Mouse (Mus musculus) CH12F3 (cell line): ENCODE measurements around the gene Wdr86.
"Not testable (repeated sequence)": the region's sequence is repeated elsewhere in the genome, so short reads cannot be mapped to it uniquely, and the experiment has no call there.

Source experiments
- in situ Hi-C: fragments of 300-500 bp; cut with MboI; formaldehyde crosslinking; loops from 2 replicates; pipeline ENCODE4 v1.14.3; 2020; ENCODE audit warnings: low sequenced_read_pairs

Wdr86 gene

DNA sequence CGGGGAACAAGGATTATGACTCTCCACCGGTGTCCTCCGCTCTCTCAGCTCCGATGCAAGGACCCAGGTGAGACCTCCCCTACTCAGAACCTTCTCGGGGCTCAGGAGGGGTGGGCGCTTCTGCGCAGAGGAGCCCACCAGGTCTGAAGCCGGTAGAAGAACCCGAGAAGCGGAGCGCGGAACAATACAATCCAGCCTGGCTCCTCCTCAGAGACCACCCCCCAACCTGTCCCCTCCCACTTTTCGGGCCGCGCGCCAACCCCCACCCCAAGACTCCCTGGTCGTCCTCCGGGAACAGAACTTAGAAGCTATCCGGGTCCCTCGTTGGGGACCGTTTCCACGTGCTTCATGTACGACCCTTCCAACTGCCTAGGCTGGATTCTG, at the start of gene Wdr86:
TSS of gene Wdr86 (minus strand) at position 240 of the 384 bp plus-strand sequence.
- in situ Hi-C loops = no loop called here

DNA sequence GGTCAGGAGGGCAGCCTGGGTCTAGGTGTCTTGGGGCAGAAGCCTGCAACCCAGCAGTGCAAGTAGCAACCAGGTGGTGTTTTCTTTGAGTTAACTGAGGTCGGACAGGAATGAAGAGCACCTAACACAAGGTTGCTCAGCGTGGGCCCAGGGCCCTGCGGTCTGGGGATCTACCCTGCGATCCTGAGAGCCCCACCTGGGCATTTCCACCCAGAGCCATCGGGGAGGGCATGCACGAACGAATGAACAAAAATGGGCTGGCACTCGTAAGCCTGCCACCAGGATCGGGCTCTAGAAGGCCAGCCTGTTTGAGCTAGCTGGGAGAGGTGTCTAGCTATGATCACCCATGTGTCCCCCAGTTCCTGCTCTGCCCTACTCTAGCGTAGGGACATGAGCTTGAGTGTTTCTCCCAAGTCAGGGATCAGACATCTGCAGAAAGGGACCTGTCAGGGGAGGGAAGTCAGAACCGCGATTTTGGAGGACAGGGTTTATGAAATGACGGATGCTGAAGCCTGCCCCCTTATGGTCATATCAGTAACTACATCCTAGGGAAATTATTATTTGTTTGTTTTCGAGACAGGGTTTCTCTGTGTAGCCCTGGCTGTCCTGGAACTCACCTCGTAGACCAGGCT, 49.5 kb upstream of the Wdr86 start:
- in situ Hi-C loops = no loop called here

DNA sequence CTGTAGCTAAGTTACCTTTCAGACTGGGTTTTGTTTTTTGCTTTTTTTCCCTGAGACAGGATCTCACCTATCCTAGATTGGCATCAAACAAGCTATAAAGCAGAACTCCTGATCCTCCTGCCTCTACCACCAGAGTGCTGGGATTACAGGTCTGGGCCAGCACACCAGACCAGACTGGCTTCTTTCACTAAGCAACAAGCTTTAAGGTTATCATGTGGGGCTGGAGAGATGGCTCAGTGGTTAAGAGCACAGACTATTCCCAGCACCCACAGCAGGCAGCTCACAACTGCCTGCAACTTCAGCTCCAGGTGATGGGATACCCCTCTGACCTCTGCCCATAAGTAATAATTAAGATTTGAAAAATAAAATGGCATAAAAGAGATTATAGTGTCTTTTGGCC, 48.8 kb upstream of the Wdr86 start:
- in situ Hi-C loops = no loop called here

- in situ Hi-C loops = no loop called here
Measured at GRCm38 (mm10) chr5:24778843-24779140, 48.3 kb upstream of the Wdr86 start.

DNA sequence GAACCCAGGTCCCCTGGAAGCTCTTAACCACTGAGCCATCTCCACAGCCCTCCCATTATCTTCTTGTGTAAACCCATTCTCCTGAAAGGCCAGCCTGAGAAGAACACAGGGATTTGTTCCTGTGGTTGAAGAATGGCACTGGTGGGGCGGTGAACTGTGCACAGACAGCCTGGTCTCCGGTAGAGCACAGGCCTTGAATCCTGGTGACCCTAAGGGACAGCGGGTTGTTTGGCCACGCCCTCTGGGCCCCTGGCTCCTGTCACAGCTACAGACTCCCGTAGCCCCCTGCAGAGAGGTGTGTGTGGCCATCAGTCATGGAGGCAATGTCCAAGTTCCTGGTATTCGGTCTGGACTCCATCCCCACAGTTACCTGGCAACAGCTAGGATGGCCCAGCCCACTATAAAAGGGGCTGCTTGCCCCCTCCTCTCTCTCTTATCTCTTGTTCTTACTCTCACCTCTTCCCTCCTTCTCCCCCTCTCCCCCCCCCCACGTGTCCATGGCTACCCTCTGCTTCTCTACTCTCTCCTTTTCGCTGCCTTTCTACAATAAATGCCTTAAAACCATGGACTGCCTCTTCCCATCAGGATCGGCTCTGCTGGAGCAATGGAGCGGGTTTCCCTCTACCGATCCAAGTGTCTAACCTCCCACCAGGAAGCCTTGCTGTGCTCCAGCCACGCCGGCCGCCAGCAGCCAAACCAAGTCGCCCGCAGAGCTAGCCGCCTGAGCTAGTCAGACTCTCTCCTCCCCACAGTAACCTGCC, 47.7 kb upstream of the Wdr86 start:
- in situ Hi-C loops = no loop called here

- in situ Hi-C loops = no loop called here
Measured at GRCm38 (mm10) chr5:24776681-24777080, 46.2 kb upstream of the Wdr86 start.

DNA sequence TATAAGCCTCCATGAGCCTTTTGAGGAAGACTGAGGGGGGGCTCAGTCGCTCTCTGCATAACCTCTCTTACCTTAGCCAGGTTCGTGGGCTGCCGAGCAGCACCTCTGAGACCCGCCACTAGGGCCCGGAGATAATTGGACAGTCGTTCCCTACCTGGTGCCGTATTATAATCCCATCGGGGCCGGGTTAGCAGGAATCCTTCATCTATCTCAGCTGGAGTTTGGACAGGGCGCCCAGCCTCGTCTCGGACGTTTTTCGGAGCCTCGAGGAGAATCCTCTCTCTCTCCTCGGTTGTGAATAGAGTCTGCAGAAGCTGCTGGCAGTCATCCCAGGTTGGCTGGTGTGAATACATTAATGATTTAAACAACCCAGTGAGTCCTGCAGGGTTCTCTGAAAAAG, 44.0 kb upstream of the Wdr86 start:
- in situ Hi-C loops = not testable (repeated sequence)

- in situ Hi-C loops = no loop called here
Measured at GRCm38 (mm10) chr5:24757816-24758215, 27.3 kb upstream of the Wdr86 start, which contains the start of gene Crygn. Gene Crygn (minus strand): TSS chr5:24758008.

DNA sequence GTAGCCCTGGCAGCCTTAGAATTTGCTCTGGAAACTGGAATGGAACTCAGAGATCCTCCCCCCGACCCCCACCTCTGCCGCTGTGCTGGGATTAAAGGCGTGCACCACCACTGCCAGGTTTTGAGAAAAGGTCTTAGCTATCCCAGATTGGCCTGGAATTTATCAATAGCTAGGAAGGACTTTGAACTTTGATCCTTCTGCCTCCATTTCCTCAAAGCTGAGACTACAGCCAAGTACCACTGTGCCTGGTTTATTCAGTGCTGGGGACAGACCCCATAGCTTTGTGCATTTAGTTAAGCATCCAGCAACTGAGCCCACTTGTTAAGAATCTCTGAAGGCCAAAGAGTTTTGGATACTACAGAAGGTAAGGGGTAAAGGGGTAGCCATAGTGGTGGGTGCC, 26.4 kb upstream of the Wdr86 start:
- in situ Hi-C loops = no loop called here

DNA sequence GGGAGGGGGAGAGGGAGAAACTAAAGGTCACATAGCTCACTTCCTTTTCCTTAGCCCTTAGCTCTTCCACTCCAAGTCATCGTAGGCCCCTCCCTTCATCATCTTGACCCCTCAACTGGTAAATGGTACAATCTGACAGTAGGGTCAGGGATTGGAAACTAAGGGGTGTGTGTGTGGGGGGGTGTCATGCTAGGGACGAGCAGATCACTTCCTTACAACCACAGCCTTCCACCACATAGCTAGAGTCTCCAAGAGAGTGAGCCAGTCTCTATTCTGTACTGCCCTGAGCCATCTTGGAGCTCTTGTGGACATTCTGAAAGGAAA, 21.6 kb upstream of the Wdr86 start:
- in situ Hi-C loops = no loop called here

DNA sequence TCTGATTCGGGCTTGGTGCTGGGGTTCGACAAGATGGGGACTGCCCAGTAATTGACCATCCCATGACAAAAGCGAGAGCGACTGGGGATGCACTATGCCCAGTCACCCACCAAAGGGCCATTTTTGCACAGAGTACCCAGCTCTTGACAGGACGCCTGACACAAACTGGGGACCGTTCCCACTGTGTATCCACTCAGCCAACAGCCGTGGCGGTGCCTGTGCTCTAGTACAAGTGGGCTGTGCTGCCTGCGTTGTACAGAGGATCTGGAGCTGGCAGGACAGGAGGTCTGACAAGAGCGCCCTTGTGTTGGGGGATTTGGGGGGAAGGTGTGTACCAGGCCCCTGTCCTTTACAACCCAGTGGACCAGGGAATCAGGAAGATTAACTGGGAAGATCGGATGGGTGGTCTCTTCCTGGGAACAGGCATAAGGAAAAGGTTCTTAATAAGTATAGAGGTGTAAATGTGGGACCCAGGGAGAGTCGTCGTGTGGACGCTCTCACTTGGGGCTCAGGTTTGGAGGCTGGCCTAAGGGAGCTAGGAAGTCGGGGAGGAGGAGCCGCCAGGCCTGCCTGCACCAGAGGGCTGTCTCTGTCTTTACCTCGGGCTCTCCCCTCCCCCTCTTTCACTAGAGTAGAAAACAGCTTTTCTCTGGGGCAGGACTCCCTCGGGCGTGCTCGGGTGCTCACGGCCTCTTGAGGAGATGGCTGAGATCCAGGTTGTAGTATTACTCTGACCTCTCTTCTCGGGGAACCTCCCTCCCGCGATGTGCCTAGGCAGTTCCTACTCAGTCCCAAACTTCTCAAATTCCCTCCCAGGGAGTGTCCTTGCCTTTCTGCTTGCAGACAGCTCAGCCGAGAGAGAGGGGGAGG, 21.0 kb upstream of the Wdr86 start:
- in situ Hi-C loops = no loop called here

GRCm38 (mm10) chr5:24750321-24751304, 20.1 kb upstream of the Wdr86 start:
- in situ Hi-C loops = no loop called here

DNA sequence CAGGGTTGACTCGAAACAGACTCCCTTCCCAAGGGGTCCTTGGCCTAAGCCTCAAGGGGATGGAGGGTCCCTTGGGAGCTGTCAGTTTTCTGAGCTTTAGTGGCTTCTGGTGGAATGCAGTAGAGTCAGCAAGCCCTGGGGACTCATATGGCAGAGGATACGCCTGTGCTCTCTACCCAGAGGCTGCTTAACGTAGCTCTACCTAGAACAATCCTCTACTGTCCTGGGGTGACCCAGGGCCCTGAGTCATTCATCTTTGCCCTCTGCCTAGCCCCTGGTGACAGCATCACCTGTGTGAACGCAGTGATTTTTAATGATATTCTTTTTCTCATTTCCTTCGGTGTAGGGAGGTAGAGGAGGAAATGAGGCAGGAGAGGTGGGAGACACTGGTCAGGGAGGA, 19.2 kb upstream of the Wdr86 start:
- in situ Hi-C loops = no loop called here

DNA sequence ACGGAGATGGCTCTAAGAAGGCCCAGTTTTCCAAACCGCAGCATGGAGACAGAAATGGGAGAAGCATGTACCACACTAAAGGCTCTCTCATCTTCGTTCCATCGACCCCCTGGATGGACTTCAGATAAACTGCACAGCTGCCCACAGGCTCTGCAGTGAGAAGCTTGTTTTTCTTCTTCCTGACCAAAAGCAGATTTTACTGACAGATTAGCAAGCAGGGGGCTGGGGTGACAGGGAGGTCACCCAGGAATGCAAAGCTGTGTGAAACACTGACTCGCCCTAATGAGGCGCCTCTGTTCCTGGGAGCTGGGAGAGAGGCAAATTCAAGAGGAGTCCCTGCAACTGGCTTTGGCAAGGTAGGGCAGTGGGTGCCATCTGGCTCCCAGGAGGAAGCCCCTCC, 17.0 kb upstream of the Wdr86 start:
- in situ Hi-C loops = no loop called here

- in situ Hi-C loops = no loop called here
Measured at GRCm38 (mm10) chr5:24743956-24744355, 13.4 kb upstream of the Wdr86 start.

- in situ Hi-C loops = no loop called here
Measured at GRCm38 (mm10) chr5:24741172-24741885, 10.8 kb upstream of the Wdr86 start.

GRCm38 (mm10) chr5:24739141-24739753, 8.7 kb upstream of the Wdr86 start:
- in situ Hi-C loops = no loop called here

- in situ Hi-C loops = no loop called here
Measured at GRCm38 (mm10) chr5:24738517-24738916, 8.0 kb upstream of the Wdr86 start.

- in situ Hi-C loops = no loop called here
Measured at GRCm38 (mm10) chr5:24737595-24737994, 7.1 kb upstream of the Wdr86 start.
